Mouse (Mus musculus) spleen, adult 2 months (tissue): ENCODE results near the gene Ndufa10.

Experiments used
- CTCF ChIP-seq: fragments of 200-500 bp; IDR thresholded peaks from 2 replicates; pipeline ENCODE4 v1.5.1; 2011; ENCODE audit warnings: mild to moderate bottlenecking, inconsistent platforms; ENCODE audit not compliant: insufficient read depth, insufficient read length, insufficient replicate concordance; ENCODE audit errors: extremely low read depth
- POLR2A ChIP-seq: fragments of 200-500 bp; IDR thresholded peaks from 2 replicates; pipeline ENCODE4 v1.6.1; 2011; ENCODE audit warnings: low read depth, low read length, inconsistent platforms

GRCm38 (mm10) chr1:92394279-92394678 is 79.4 kb downstream of the Ndufa10 start:
- no peak for TF ChIP-seq CTCF
- TF ChIP-seq POLR2A = no peak
